Mouse (Mus musculus): ENCODE results near the gene Pcsk7. TPM values are rescaled to one million over a fixed set of nuclear protein-coding genes. Genes with fewer than 3 reads are reported as not detected.

Gene Pcsk7
- total and polyA plus RNA-seq, 3 experiments = 12.7 to 14.3 TPM; not detected in 1

DNA sequence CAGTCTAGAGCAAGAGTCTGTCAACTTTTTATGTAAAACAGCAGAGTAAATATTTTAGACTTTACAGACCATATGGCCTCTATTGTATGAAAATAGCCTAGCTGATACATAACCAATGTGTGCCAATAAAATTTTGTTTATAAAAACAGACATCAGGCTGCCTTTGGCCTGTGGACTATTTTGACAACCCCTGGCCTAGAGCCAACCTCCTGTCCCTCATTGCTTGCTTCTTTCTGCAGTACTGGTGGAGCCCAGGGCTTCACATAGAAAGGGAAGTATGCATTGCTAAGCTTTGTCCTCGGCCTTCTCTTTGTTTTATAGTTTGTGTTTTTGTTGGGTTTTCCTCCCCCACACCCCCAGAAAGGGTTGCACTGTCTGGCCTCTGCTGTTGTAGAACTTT lies 25.7 kb downstream of the Pcsk7 start:
- Histone ChIP-seq H3K27me3 (ENCODE audit: control insufficient read depth in 1 of 2, insufficient read depth in 2 of 2, low read length in 2 of 2) (no peaks in the 10 kb centered on the region), H3K36me3 (ENCODE audit: control insufficient read depth in 1 of 2, insufficient read depth in 2 of 2, low read length in 2 of 2) (no peaks in the 10 kb centered on the region; a peak in 1 of 4 replicates), H3K4me3 (ENCODE audit: control insufficient read depth in 1 of 2, insufficient read depth in 1 of 2, low read depth in 2 of 2, low read length in 2 of 2) (no peak overlapping the region), H3K79me2 (ENCODE audit: control insufficient read depth, insufficient read depth, low read length, poor library complexity) (no peaks in the 10 kb centered on the region), H3K4me1 (ENCODE audit: control insufficient read depth in 1 of 2, insufficient read depth in 2 of 2, low read length in 2 of 2) (no peaks in the 10 kb centered on the region), H3K9me3 (replicated peaks; ENCODE audit: insufficient read depth, low read length) (no peaks in the 10 kb centered on the region), H3K27ac (ENCODE audit: control insufficient read depth, low read depth, low read length) (no peak overlapping the region), H3K9ac (ENCODE audit: control insufficient read depth, low read depth, low read length, poor library complexity, severe bottlenecking) (no peak overlapping the region)
- TF ChIP-seq MYB (IDR thresholded peaks at IDR 0.05; ENCODE audit: low read depth, low read length) (no peak), KAT2A (conservative IDR thresholded peaks at IDR 0.05; ENCODE audit: low read depth, low read length) (no peak), UBTF (IDR thresholded peaks at IDR 0.05; ENCODE audit: borderline replicate concordance, insufficient read depth, low read depth, low read length) (no peak), MAFK (IDR thresholded peaks at IDR 0.05; ENCODE audit: borderline replicate concordance, low read depth, low read length) (no peak), MAZ (IDR thresholded peaks at IDR 0.05; ENCODE audit: low read depth, low read length) (no peak), E2F4 (IDR thresholded peaks at IDR 0.05; ENCODE audit: borderline replicate concordance, low read depth, low read length) (no peak), MEF2A (IDR thresholded peaks at IDR 0.05; ENCODE audit: extremely low read depth, insufficient replicate concordance, low read depth, low read length, poor library complexity, severe bottlenecking) (no peak), EP300 (IDR thresholded peaks at IDR 0.05; ENCODE audit: low read depth in 1 of 2, low read length in 2 of 2) (no peak), ELF1 (IDR thresholded peaks at IDR 0.05; ENCODE audit: low read depth, low read length) (no peak), GATA1 (IDR thresholded peaks at IDR 0.05; ENCODE audit: low read depth, low read length) (no peak), USF2 (IDR thresholded peaks at IDR 0.05; ENCODE audit: borderline replicate concordance in 1 of 2, insufficient read depth in 1 of 2, low read depth in 1 of 2, low read length in 2 of 2) (no peak), USF1 (IDR thresholded peaks at IDR 0.05; ENCODE audit: low read depth, low read length) (no peak), SMC3 (IDR thresholded peaks at IDR 0.05; ENCODE audit: low read depth, low read length) (no peak), ZNF384 (IDR thresholded peaks at IDR 0.05; ENCODE audit: low read depth, low read length) (no peak), ZMIZ1 (IDR thresholded peaks at IDR 0.05; ENCODE audit: low read depth, low read length) (no peak), POLR2AphosphoS5 (IDR thresholded peaks at IDR 0.05; ENCODE audit: borderline replicate concordance, low read depth, low read length) (no peak), GABPA (IDR thresholded peaks at IDR 0.05; ENCODE audit: low read depth, low read length) (no peak), MAX (IDR thresholded peaks at IDR 0.05; ENCODE audit: low read length) (no peak), CHD2 (IDR thresholded peaks at IDR 0.05; ENCODE audit: low read length) (no peak)
- DNase-seq (ENCODE audit: low read depth, low spot score) = peak; percentile 24

Measured in MEL (cell line).